Comparison of ENCODE assay signal across 27 mouse cellular contexts in the genomic region with DNA sequence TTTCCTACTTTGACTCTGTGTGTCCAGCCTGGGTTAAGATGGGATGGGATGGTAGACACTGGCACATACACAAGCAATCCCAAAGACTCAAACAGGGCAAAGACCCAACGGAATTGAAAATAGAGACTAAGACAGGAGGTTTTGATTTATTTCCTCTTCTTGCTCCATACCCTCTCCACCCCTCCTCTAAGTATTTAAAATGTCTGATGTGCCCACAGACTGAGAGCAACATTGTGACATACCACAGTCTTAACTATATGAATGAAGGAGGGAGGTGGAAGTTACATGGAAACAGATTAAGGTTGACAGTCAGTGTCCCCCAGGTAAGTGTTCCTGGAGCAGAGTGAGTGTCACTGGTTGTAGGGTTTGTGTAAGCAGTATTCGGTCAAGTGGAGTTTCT. TPM values are rescaled to one million over a fixed set of nuclear protein-coding genes. Genes with fewer than 3 reads are reported as not detected.
DNase-seq lines count a peak whose midpoint lies in the region; ATAC-seq and TF ChIP-seq lines count a peak whose summit lies in the region.
"Had no signal": no experiment of that assay in that cellular context is flagged by ENCODE, and none has a peak within 500 bp of the region (broad histone marks: within the 10 kb centered on the region; RNA-seq: fewer than 3 reads in every experiment).

No protein-coding gene starts in this region.

- H3K9me3 ChIP-seq in midbrain, embryonic 11.5 days (ENCODE audit: control insufficient read depth, low read length) = no peaks in the 10 kb centered on the region
- no peaks in the 10 kb centered on the region for H3K9me3 ChIP-seq in midbrain, postnatal 0 days (ENCODE audit: low read length)
- H3K9me3 ChIP-seq: embryonic facial prominence, embryonic 13.5 days; embryonic facial prominence, embryonic 15.5 days; forebrain, embryonic 10.5 days; forebrain, embryonic 12.5 days; G1E had no signal

- H3K4me3 ChIP-seq in midbrain, embryonic 11.5 days (ENCODE audit: low read depth, low read length) = no peak overlapping the region
- no peak overlapping the region for H3K4me3 ChIP-seq in midbrain, postnatal 0 days (ENCODE audit: low read depth, low read length)
- H3K4me3 ChIP-seq: embryonic facial prominence, embryonic 13.5 days; embryonic facial prominence, embryonic 15.5 days; erythroblast, embryonic 14.5 days; forebrain, embryonic 10.5 days; forebrain, embryonic 12.5 days had no signal

- WGBS in midbrain, embryonic 11.5 days = 86% methylated on average over 2 of the region's 2 CpGs
- 98% methylated on average over 2 of the region's 2 CpGs for WGBS in midbrain, postnatal 0 days

- H3K27me3 ChIP-seq in midbrain, embryonic 11.5 days (ENCODE audit: control insufficient read depth, insufficient read depth, low read length) = no peaks in the 10 kb centered on the region
- H3K27me3 ChIP-seq in midbrain, postnatal 0 days (ENCODE audit: insufficient read depth, low read length) = no peaks in the 10 kb centered on the region
- H3K27me3 ChIP-seq: CH12.LX; embryonic facial prominence, embryonic 13.5 days; embryonic facial prominence, embryonic 15.5 days; forebrain, embryonic 12.5 days; Patski had no signal

- H3K4me2 ChIP-seq in midbrain, embryonic 11.5 days = no peak overlapping the region
- H3K4me2 ChIP-seq in midbrain, postnatal 0 days (ENCODE audit: low read depth, low read length, poor library complexity, severe bottlenecking) = no peak overlapping the region
- H3K4me2 ChIP-seq: embryonic facial prominence, embryonic 13.5 days; embryonic facial prominence, embryonic 15.5 days; forebrain, embryonic 12.5 days had no signal

- TF ChIP-seq CTCF in midbrain, postnatal 0 days (IDR thresholded peaks at IDR 0.05) = no peak

- no peak overlapping the region for H3K9ac ChIP-seq in midbrain, embryonic 11.5 days (ENCODE audit: low read length)
- no peak overlapping the region for H3K9ac ChIP-seq in midbrain, postnatal 0 days (replicated peaks; ENCODE audit: low read length, poor library complexity, severe bottlenecking)
- H3K9ac ChIP-seq: embryonic facial prominence, embryonic 13.5 days; embryonic facial prominence, embryonic 15.5 days; forebrain, embryonic 12.5 days had no signal

- H3K36me3 ChIP-seq in midbrain, embryonic 11.5 days (ENCODE audit: control insufficient read depth, insufficient read depth, low read length) = no peaks in the 10 kb centered on the region
- H3K36me3 ChIP-seq in midbrain, postnatal 0 days (ENCODE audit: insufficient read depth, low read length) = no peaks in the 10 kb centered on the region
- H3K36me3 ChIP-seq: embryonic facial prominence, embryonic 13.5 days; embryonic facial prominence, embryonic 15.5 days; forebrain, embryonic 10.5 days; forebrain, embryonic 12.5 days; G1E had no signal

- no peaks in the 10 kb centered on the region for H3K4me1 ChIP-seq in midbrain, embryonic 11.5 days (ENCODE audit: control insufficient read depth, insufficient read depth, low read length)
- H3K4me1 ChIP-seq in midbrain, postnatal 0 days (ENCODE audit: insufficient read depth, low read length) = no peaks in the 10 kb centered on the region
- H3K4me1 ChIP-seq: embryonic facial prominence, embryonic 13.5 days; embryonic facial prominence, embryonic 15.5 days; forebrain, embryonic 10.5 days; forebrain, embryonic 12.5 days had no signal

- no peak for ATAC-seq in midbrain, embryonic 11.5 days (ENCODE audit: low FRiP score)
- no peak for ATAC-seq in midbrain, postnatal 0 days (ENCODE audit: low FRiP score)
- ATAC-seq in megakaryocyte, adult 5-6 weeks (ENCODE audit: poor library complexity, severe bottlenecking) = peak; percentile 76
- ATAC-seq: activated CD4-positive, CD25-positive, alpha-beta regulatory T cell, adult 4 months; CD4-positive, CD25-positive, alpha-beta regulatory T cell, adult 4 months; forebrain, embryonic 14.5 days; forebrain, embryonic 16.5 days; Patski had no signal

- no peak overlapping the region for H3K27ac ChIP-seq in midbrain, embryonic 11.5 days (ENCODE audit: low read depth, low read length)
- no peak overlapping the region for H3K27ac ChIP-seq in midbrain, postnatal 0 days (ENCODE audit: low read depth, low read length)
- H3K27ac ChIP-seq: embryonic facial prominence, embryonic 13.5 days; embryonic facial prominence, embryonic 15.5 days; forebrain, embryonic 10.5 days; forebrain, embryonic 12.5 days had no signal

- peak; percentile 37 for DNase-seq in midbrain, embryonic 11.5 days (ENCODE audit: low spot score, missing footprints)
- no peak for DNase-seq in midbrain, postnatal 0 days (ENCODE audit: low spot score)
- DNase-seq in heart, postnatal 4 days = no peak
- no peak for DNase-seq in urinary bladder, postnatal 14 days (ENCODE audit: low spot score)
- DNase-seq: adrenal gland, adult 8-10 months; adrenal gland, postnatal 14 days; adrenal gland, postnatal 36 days; B cell, adult 2 months; cerebellum, adult 11-12 months; cerebellum, adult 2 months; cerebellum, adult 9-10 months; cerebellum, postnatal 10 days; cerebellum, postnatal 25 days; embryo, embryonic 11 days had no signal

RNA-seq across cellular contexts. Expression of gene Depdc1b, which starts 31.8 kb away (rescaled TPM):
- polyA plus RNA-seq in midbrain, embryonic 11.5 days (2014; fragmentation: Nextera tagmentation; extraction: Ambion mirVana) = 16.8 and 17.3 TPM in 2 replicates
- 1.0 and 3.9 TPM in 2 replicates for total RNA-seq in midbrain, postnatal 0 days (2014; rRNA removed)
- polyA plus RNA-seq in midbrain, postnatal 0 days (2015; fragmentation: Nextera tagmentation; extraction: Ambion mirVana) = 0.44 and 0.64 TPM in 2 replicates
- total RNA-seq in megakaryocyte, adult 5-6 weeks (2015) = 38.3 and 42.7 TPM in 2 replicates
- 29.6 and 34.7 TPM in 2 replicates for total RNA-seq in megakaryocyte, adult 5-6 weeks (2017)
- total RNA-seq in heart, postnatal 4 days (2021) = 1 to 10 TPM; 4.7 to 8.2 TPM
